Mouse (Mus musculus) megakaryocyte, embryonic 14.5 days (primary cell): ENCODE measurements around the gene Gm10273.

Source experiments
- FLI1 ChIP-seq: IDR thresholded peaks from 2 replicates; pipeline ENCODE4 v1.6.1; 2012; ENCODE audit warnings: low read length, inconsistent platforms, mixed read lengths
- GATA1 ChIP-seq: IDR thresholded peaks from 3 replicates; pipeline ENCODE4 v1.6.1; 2012; ENCODE audit warnings: mixed read lengths, low read length, inconsistent platforms, borderline replicate concordance

GRCm38 (mm10) chr10:59435746-59436145 is 40.3 kb downstream of the Gm10273 start:
- TF ChIP-seq GATA1 (no peak), FLI1 (no peak)
